Comparison of ENCODE assay signal across 8 mouse cellular contexts in genomic region chr8:120898008-120898407, GRCm38 (mm10).
A peak's percentile ranks its signal among the peaks of the same experiment; 100 is the strongest.
DNase-seq lines count a peak whose midpoint lies in the region; ATAC-seq lines count a peak whose summit lies in the region.

No protein-coding gene starts in this region.

- ATAC-seq in CD4-positive, CD25-positive, alpha-beta regulatory T cell, adult 4 months, result no peak

- peak; percentile 54 for DNase-seq in CD4-positive, CD25-positive, alpha-beta regulatory T cell, adult 2 months (ENCODE audit: low read depth, low spot score)
- DNase-seq in left cerebral cortex, postnatal 4 days, result peak; percentile 53
- no peak for DNase-seq in left cerebral cortex, postnatal 36 days (ENCODE audit: low spot score in 2 of 2)
- DNase-seq in brain, adult 2 months (ENCODE audit: low read depth, low spot score), result peak; percentile 18
- peak; percentile 66 for DNase-seq in induced T-regulatory cell, adult 2 months (ENCODE audit: low read depth)
- DNase-seq in lung, postnatal 4 days, result peak; percentile 73 to 79
- peak; percentile 59 for DNase-seq in thymus, postnatal 14 days

- intact Hi-C loops in left cerebral cortex, postnatal 4 days (cut with DNase I), result no loop called here
- intact Hi-C loops in left cerebral cortex, postnatal 36 days (cut with DNase I), result no loop called here

Comparison
In these comparisons a context has a peak if more than half of its experiments do, and no peak if none do; other contexts are left out.
1. DNase-seq: peak in CD4-positive, CD25-positive, alpha-beta regulatory T cell, adult 2 months (single experiment), left cerebral cortex, postnatal 4 days (single experiment), brain, adult 2 months (single experiment), induced T-regulatory cell, adult 2 months (single experiment), lung, postnatal 4 days (2 of 2) and thymus, postnatal 14 days (single experiment); none in left cerebral cortex, postnatal 36 days (0 of 2).